Mouse (Mus musculus): ENCODE measurements around the gene Dennd4b. TPM values are rescaled to one million over a fixed set of nuclear protein-coding genes. Genes with fewer than 3 reads are reported as not detected.

Gene Dennd4b
- total and polyA plus RNA-seq, 3 experiments = 9.8 to 45.3 (median 27.8) TPM

DNA sequence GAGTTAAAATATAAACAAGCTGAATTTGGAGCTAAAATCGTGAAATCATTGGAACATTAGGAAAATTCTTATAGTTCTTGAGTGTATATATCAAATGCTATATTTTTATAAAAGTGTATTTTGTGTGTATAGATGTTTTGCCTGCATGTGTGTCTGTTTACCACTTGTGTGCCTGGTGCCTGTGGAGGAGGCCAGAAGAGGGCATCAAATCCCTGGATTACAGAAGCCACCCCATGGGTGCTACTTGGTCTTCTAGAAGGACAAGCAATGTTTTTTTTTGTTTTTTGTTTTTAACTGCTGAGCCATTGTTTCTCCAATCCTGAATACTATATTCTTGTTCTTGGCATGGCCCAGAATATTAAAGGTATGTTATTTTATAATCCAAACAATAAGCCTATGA lies 25.6 kb downstream of the Dennd4b start:
- Histone ChIP-seq H3K36me3 (replicated peaks in 1 of 2; ENCODE audit: control insufficient read depth in 1 of 2, insufficient read depth in 1 of 2, low read length in 1 of 2) (no peaks in the 10 kb centered on the region), H3K4me1 (ENCODE audit: control insufficient read depth in 1 of 2, insufficient read depth in 2 of 2) (peaks cover 3 to 15% of the 10 kb centered on the region in 2 experiments; a peak in 2 of 4 replicates), H3K4me3 (replicated peaks in 1 of 3; ENCODE audit: low read depth in 2 of 3, low read length in 2 of 3, poor library complexity in 1 of 3) (no peak overlapping the region), H3K4me2 (ENCODE audit: insufficient read depth, low read depth, poor library complexity, severe bottlenecking) (no peak overlapping the region), H3K27ac (ENCODE audit: insufficient read depth, low read depth) (no peak overlapping the region), H3K9me3 (replicated peaks; ENCODE audit: low read length) (no peaks in the 10 kb centered on the region), H3K79me2 (replicated peaks; ENCODE audit: control insufficient read depth, extremely low read depth, insufficient read depth, poor library complexity, severe bottlenecking) (peaks cover 24% of the 10 kb centered on the region), H3K9ac (ENCODE audit: insufficient read depth, low read depth) (no peak overlapping the region), H3K27me3 (replicated peaks) (no peaks in the 10 kb centered on the region)
- no peak for DNase-seq (ENCODE audit: extremely low read depth)
- TF ChIP-seq MAZ (IDR thresholded peaks at IDR 0.05; ENCODE audit: low read depth, low read length) (no peak), CHD2 (IDR thresholded peaks at IDR 0.05; ENCODE audit: low read length) (no peak), CHD1 (IDR thresholded peaks at IDR 0.05; ENCODE audit: low read depth, low read length) (no peak), RAD21 (IDR thresholded peaks at IDR 0.05; ENCODE audit: low read depth, low read length) (peak; percentile 25), ZC3H11A (IDR thresholded peaks at IDR 0.05; ENCODE audit: low read depth, low read length) (no peak), CTCF (conservative IDR thresholded peaks at IDR 0.05 in 1 of 2, IDR thresholded peaks at IDR 0.05 in 1 of 2; ENCODE audit: low read depth in 2 of 2, low read length in 2 of 2) (peak in 1 of 2 experiments; percentile 37; a peak in 2 of 4 replicates), SMC3 (IDR thresholded peaks at IDR 0.05; ENCODE audit: low read depth, low read length) (no peak), MEF2A (IDR thresholded peaks at IDR 0.05; ENCODE audit: borderline replicate concordance, low read depth, low read length) (no peak), EP300 (IDR thresholded peaks at IDR 0.05; ENCODE audit: low read length) (no peak), ZNF384 (IDR thresholded peaks at IDR 0.05; ENCODE audit: low read depth, low read length) (no peak), MXI1 (IDR thresholded peaks at IDR 0.05; ENCODE audit: low read depth, low read length) (no peak), JUND (conservative IDR thresholded peaks at IDR 0.05; ENCODE audit: low read depth, low read length) (no peak), PAX5 (IDR thresholded peaks at IDR 0.05; ENCODE audit: low read length) (no peak), ETS1 (conservative IDR thresholded peaks at IDR 0.05; ENCODE audit: low read depth, low read length) (no peak)
- dilution Hi-C loops (cut with MboI; ENCODE audit: extremely low pct_ligation_motif_present, extremely low pct_unique_long_range_greater_than_20kb, low sequenced_read_pairs) (no loop called here), in situ Hi-C loops (cut with MboI; ENCODE audit: low pct_ligation_motif_present, low pct_unique_long_range_greater_than_20kb, low sequenced_read_pairs) (loop anchor here (10.0 kb wide), 1 partner anchor 84 kb away; no protein-coding TSS in a partner anchor)

DNA sequence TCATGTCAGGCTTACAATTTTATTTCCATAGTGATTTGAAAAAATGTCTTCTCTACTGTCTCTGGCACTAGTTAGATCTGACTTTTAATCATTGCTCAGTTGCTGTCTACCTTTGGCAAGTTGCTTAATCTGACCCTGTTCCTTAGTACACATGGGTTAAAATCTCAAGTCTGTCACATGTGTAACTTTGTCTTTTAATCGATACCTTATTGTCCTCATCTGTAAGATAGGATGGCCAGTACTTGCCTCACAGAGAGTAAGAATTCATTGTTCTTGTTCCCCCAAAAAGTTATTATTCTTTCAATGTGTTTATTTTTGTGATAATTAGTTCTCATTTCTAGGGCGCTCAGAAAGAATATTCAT lies 27.0 kb downstream of the Dennd4b start:
- peak; percentile 23 for DNase-seq (ENCODE audit: extremely low read depth)
- H3K36me3 ChIP-seq (replicated peaks in 1 of 2; ENCODE audit: control insufficient read depth in 1 of 2, insufficient read depth in 1 of 2, low read length in 1 of 2) = peaks cover under 1 to 6% of the 10 kb centered on the region in 2 experiments
- peak overlapping the region; percentile 96 for H3K9ac ChIP-seq (ENCODE audit: insufficient read depth, low read depth)
- peak overlapping the region; percentile 38; the same call in 1 of the 2 replicates for H3K4me2 ChIP-seq (ENCODE audit: insufficient read depth, low read depth, poor library complexity, severe bottlenecking)
- H3K79me2 ChIP-seq (replicated peaks; ENCODE audit: control insufficient read depth, extremely low read depth, insufficient read depth, poor library complexity, severe bottlenecking) = peaks cover 38% of the 10 kb centered on the region
- in situ Hi-C loops (cut with MboI; ENCODE audit: low pct_ligation_motif_present, low pct_unique_long_range_greater_than_20kb, low sequenced_read_pairs) = loop anchor here (10.0 kb wide), 1 partner anchor 83 kb away; no protein-coding TSS in a partner anchor
- no peaks in the 10 kb centered on the region for H3K27me3 ChIP-seq (replicated peaks)
- peak overlapping the region; percentile 64 for H3K27ac ChIP-seq (ENCODE audit: insufficient read depth, low read depth)
- peak overlapping the region; percentile 29 to 87 (median 72) for H3K4me3 ChIP-seq (replicated peaks in 1 of 3; ENCODE audit: low read depth in 2 of 3, low read length in 2 of 3, poor library complexity in 1 of 3)
- peaks cover 5 to 23% of the 10 kb centered on the region in 2 experiments; a peak in 3 of 4 replicates for H3K4me1 ChIP-seq (ENCODE audit: control insufficient read depth in 1 of 2, insufficient read depth in 2 of 2)
- no peaks in the 10 kb centered on the region for H3K9me3 ChIP-seq (replicated peaks; ENCODE audit: low read length)
- TF ChIP-seq CTCF (conservative IDR thresholded peaks at IDR 0.05 in 1 of 2, IDR thresholded peaks at IDR 0.05 in 1 of 2; ENCODE audit: low read depth in 2 of 2, low read length in 2 of 2) (no peak), ZMIZ1 (IDR thresholded peaks at IDR 0.05; ENCODE audit: low read depth, low read length) (no peak), MAX (IDR thresholded peaks at IDR 0.05; ENCODE audit: low read length) (peak; percentile 61; the same call in 1 of the 2 replicates), SMC3 (IDR thresholded peaks at IDR 0.05; ENCODE audit: low read depth, low read length) (no peak), TCF12 (IDR thresholded peaks at IDR 0.05; ENCODE audit: low read depth, low read length) (no peak), NELFE (IDR thresholded peaks at IDR 0.05; ENCODE audit: low read depth, low read length) (no peak), CHD2 (IDR thresholded peaks at IDR 0.05; ENCODE audit: low read length) (no peak), POLR2AphosphoS2 (IDR thresholded peaks at IDR 0.05; ENCODE audit: low read depth, low read length) (no peak), E2F4 (IDR thresholded peaks at IDR 0.05; ENCODE audit: insufficient replicate concordance, low read depth, low read length) (0 out of 2 replicates have a peak, but pooled peaks have one; percentile 9), USF1 (IDR thresholded peaks at IDR 0.05; ENCODE audit: low read depth, low read length) (no peak), MAFK (IDR thresholded peaks at IDR 0.05; ENCODE audit: insufficient replicate concordance, low read length) (peak; percentile 39; the same call in 1 of the 2 replicates), SIN3A (IDR thresholded peaks at IDR 0.05; ENCODE audit: low read length) (no peak; the same call in 1 of the 2 replicates), KAT2A (IDR thresholded peaks at IDR 0.05; ENCODE audit: insufficient replicate concordance, low read length) (no peak), RCOR1 (conservative IDR thresholded peaks at IDR 0.05; ENCODE audit: low read depth, low read length) (0 out of 2 replicates have a peak, but pooled peaks have one; percentile 35), EP300 (IDR thresholded peaks at IDR 0.05; ENCODE audit: low read length) (no peak), BHLHE40 (IDR thresholded peaks at IDR 0.05; ENCODE audit: low read depth, low read length) (no peak), USF2 (conservative IDR thresholded peaks at IDR 0.05; ENCODE audit: low read depth, low read length) (0 out of 2 replicates have a peak, but pooled peaks have one; percentile 6), GABPA (IDR thresholded peaks at IDR 0.05; ENCODE audit: insufficient replicate concordance, low read depth, low read length) (no peak)
- dilution Hi-C loops (cut with MboI; ENCODE audit: extremely low pct_ligation_motif_present, extremely low pct_unique_long_range_greater_than_20kb, low sequenced_read_pairs) = no loop called here

Data from CH12.LX (cell line).